ENCODE assay signal across 9 mouse cellular contexts in the genomic region with DNA sequence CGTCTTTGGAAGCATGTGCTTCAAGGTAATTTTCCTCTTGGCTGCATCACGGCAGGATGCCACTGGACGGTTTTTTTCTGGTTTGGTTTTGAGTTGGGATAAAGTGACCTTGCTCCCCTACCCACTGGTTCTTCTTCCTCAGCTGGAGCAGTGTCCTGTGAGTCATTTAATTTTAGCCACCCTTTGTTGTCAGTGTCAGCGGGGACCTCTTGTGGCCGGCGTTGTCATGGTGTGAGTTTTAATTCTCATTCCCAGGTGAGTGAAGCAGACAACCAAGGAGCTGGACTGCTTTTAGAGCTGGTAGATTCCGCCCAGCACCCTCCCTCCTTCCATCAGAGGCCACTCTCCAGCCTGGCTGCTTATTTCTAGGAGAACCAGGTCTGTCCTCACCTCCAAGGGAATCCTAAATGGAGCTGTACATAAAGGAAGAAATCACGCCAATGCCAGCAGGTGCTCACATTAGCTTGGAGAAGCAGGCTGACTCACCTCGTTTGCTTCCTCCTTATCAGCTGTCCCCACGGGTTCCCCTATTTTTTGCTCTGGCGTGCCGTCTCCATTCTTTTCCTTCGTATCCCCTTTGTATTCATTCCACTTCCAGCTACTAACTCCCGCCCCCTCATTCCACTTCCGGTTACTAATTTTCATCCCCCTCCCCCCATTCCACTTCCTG.
DNase-seq lines count a peak whose midpoint lies in the region; ATAC-seq and TF ChIP-seq lines count a peak whose summit lies in the region.
"Had no signal": no experiment of that assay in that cellular context is flagged by ENCODE, and none has a peak within 500 bp of the region (broad histone marks: within the 10 kb centered on the region; RNA-seq: fewer than 3 reads in every experiment).

No protein-coding gene starts in this region.

- DNase-seq in hindbrain, embryonic 14.5 days (ENCODE audit: low spot score), result no peak
- no peak for DNase-seq in testis, postnatal 14 days (ENCODE audit: low spot score)
- peak; percentile 55 for DNase-seq in cerebellum, adult 9-11 months
- DNase-seq in left cerebral cortex, adult 18-20 months (ENCODE audit: low spot score in 2 of 2), result no peak
- no peak for DNase-seq in B cell, adult 2 months

- no peak overlapping the region for H3K4me2 ChIP-seq in hindbrain, embryonic 16.5 days (ENCODE audit: low read length)
- no peak overlapping the region for H3K4me2 ChIP-seq in hindbrain, embryonic 14.5 days (replicated peaks)
- H3K4me2 ChIP-seq: heart, embryonic 11.5 days had no signal

- no peak overlapping the region for H3K4me3 ChIP-seq in hindbrain, embryonic 16.5 days (ENCODE audit: low read length)
- H3K4me3 ChIP-seq in hindbrain, embryonic 14.5 days (replicated peaks; ENCODE audit: low read length), result no peak overlapping the region
- peak overlapping the region; percentile 66 for H3K4me3 ChIP-seq in testis, adult 2 months (ENCODE audit: control insufficient read depth, low read depth, low read length)

- H3K36me3 ChIP-seq in hindbrain, embryonic 16.5 days (ENCODE audit: control insufficient read depth, insufficient read depth, low read length), result no peaks in the 10 kb centered on the region
- peaks cover 4% of the 10 kb centered on the region; the same call in 1 of the 2 replicates for H3K36me3 ChIP-seq in hindbrain, embryonic 14.5 days (replicated peaks; ENCODE audit: control insufficient read depth, insufficient read depth)
- H3K36me3 ChIP-seq in testis, adult 2 months (ENCODE audit: control insufficient read depth, insufficient read depth, low read length), result no peaks in the 10 kb centered on the region

- no peaks in the 10 kb centered on the region for H3K27me3 ChIP-seq in hindbrain, embryonic 16.5 days (replicated peaks; ENCODE audit: control insufficient read depth, insufficient read depth, low read length)
- no peaks in the 10 kb centered on the region for H3K27me3 ChIP-seq in hindbrain, embryonic 14.5 days (ENCODE audit: control insufficient read depth, insufficient read depth, low read length)
- H3K27me3 ChIP-seq in testis, adult 2 months (ENCODE audit: control insufficient read depth, insufficient read depth, low read length), result no peaks in the 10 kb centered on the region

- peaks cover 3% of the 10 kb centered on the region for H3K4me1 ChIP-seq in hindbrain, embryonic 16.5 days (ENCODE audit: control insufficient read depth, insufficient read depth, low read depth, low read length)
- 0 out of 2 replicates have a peak, but pooled peaks cover 5% of the 10 kb centered on the region for H3K4me1 ChIP-seq in hindbrain, embryonic 14.5 days (replicated peaks; ENCODE audit: control insufficient read depth, insufficient read depth, low read length)
- peaks cover 9% of the 10 kb centered on the region for H3K4me1 ChIP-seq in testis, adult 2 months (ENCODE audit: control insufficient read depth, insufficient read depth, low read length)

- WGBS in hindbrain, embryonic 16.5 days, result 42% methylated on average over 15 of the region's 15 CpGs
- 48% methylated on average over 15 of the region's 15 CpGs for WGBS in hindbrain, embryonic 14.5 days

- no peak for TF ChIP-seq POLR2A in testis, adult 2 months (IDR thresholded peaks at IDR 0.05; ENCODE audit: control insufficient read depth, low read depth, low read length)

- no peak overlapping the region for H3K27ac ChIP-seq in hindbrain, embryonic 16.5 days (ENCODE audit: low read depth, low read length)
- H3K27ac ChIP-seq in hindbrain, embryonic 14.5 days, result no peak overlapping the region
- no peak overlapping the region; the same call in 1 of the 2 replicates for H3K27ac ChIP-seq in testis, adult 2 months (ENCODE audit: control insufficient read depth, insufficient read depth, low read depth, low read length)

- H3K9ac ChIP-seq in hindbrain, embryonic 16.5 days (ENCODE audit: low read depth, low read length), result no peak overlapping the region
- no peak overlapping the region for H3K9ac ChIP-seq in hindbrain, embryonic 14.5 days

- no peak for TF ChIP-seq CTCF in testis, adult 2 months (IDR thresholded peaks at IDR 0.05; ENCODE audit: control insufficient read depth, insufficient read depth, insufficient replicate concordance, low read depth, low read length)

- peaks cover 3% of the 10 kb centered on the region for H3K9me3 ChIP-seq in hindbrain, embryonic 16.5 days (ENCODE audit: control insufficient read depth, low read length)
- no peaks in the 10 kb centered on the region; the same call in 1 of the 2 replicates for H3K9me3 ChIP-seq in hindbrain, embryonic 14.5 days (ENCODE audit: control insufficient read depth, low read length)

- ATAC-seq in hindbrain, embryonic 16.5 days, result peak; percentile 45; the same call in 1 of the 2 replicates
- no peak for ATAC-seq in hindbrain, embryonic 14.5 days (ENCODE audit: low FRiP score)
- no peak for ATAC-seq in granulocyte monocyte progenitor cell, adult 5-6 weeks (replicated peaks; ENCODE audit: poor library complexity, severe bottlenecking)
